Mouse (Mus musculus) cortical plate, adult 2 months (tissue): ENCODE measurements around the gene Dennd5b. TPM values are rescaled to one million over a fixed set of nuclear protein-coding genes. Genes with fewer than 3 reads are reported as not detected.

Experiments
- H3K27ac ChIP-seq: fragments of 200-500 bp; 2 replicates; pipeline ENCODE4 v1.5.1; 2012; ENCODE audit warnings: low read length, control low read depth, inconsistent platforms; ENCODE audit not compliant: insufficient read depth
- H3K4me1 ChIP-seq: fragments of 200-500 bp; 2 replicates; pipeline ENCODE4 v1.6.1; 2011; ENCODE audit warnings: low read length; ENCODE audit not compliant: control insufficient read depth, insufficient read depth
- H3K4me3 ChIP-seq: fragments of 200-500 bp; 2 replicates; pipeline ENCODE4 v1.5.1; 2011; ENCODE audit warnings: mild to moderate bottlenecking, low read length, control low read depth; ENCODE audit not compliant: insufficient read depth
- CTCF ChIP-seq: fragments of 200-500 bp; IDR thresholded peaks from 2 replicates; pipeline ENCODE4 v1.5.1; 2011; ENCODE audit warnings: mild to moderate bottlenecking, control low read depth, low read length; ENCODE audit not compliant: insufficient read depth; ENCODE audit errors: extremely low read depth
- POLR2A ChIP-seq: fragments of 200-500 bp; IDR thresholded peaks from 2 replicates; pipeline ENCODE4 v1.6.1; 2011; ENCODE audit warnings: mild to moderate bottlenecking, low read length, control low read depth; ENCODE audit not compliant: insufficient read depth; ENCODE audit errors: extremely low read depth
- polyA plus RNA-seq: library from polyadenylated mRNA; depleted of rRNA; stranded (reverse); fragments of >200 nt; gene quantifications from 2 replicates; pipeline ENCODE4 v1.2.3, GENCODE M21; 2012

Gene Dennd5b
- polyA plus RNA-seq, 1 experiment = 20.6 TPM

GRCm38 (mm10) chr6:148986003-148986402 lies 115.5 kb downstream of the Dennd5b start:
- Histone ChIP-seq H3K4me3 (no peak overlapping the region), H3K27ac (no peak overlapping the region), H3K4me1 (no peaks in the 10 kb centered on the region)
- TF ChIP-seq POLR2A (no peak), CTCF (no peak)

GRCm38 (mm10) chr6:148980495-148980894 lies 121.0 kb downstream of the Dennd5b start:
- Histone ChIP-seq H3K4me3 (no peak overlapping the region), H3K4me1 (no peaks in the 10 kb centered on the region), H3K27ac (no peak overlapping the region)
- no peak for TF ChIP-seq POLR2A
- TF ChIP-seq CTCF = no peak

- TF ChIP-seq CTCF (no peak), POLR2A (no peak)
- H3K4me1 ChIP-seq = no peaks in the 10 kb centered on the region
- no peak overlapping the region for H3K27ac ChIP-seq
- H3K4me3 ChIP-seq = no peak overlapping the region
Measured at GRCm38 (mm10) chr6:148975096-148975495, 126.4 kb downstream of the Dennd5b start.

GRCm38 (mm10) chr6:148972891-148973290 lies 128.6 kb downstream of the Dennd5b start:
- TF ChIP-seq POLR2A (no peak), CTCF (no peak)
- Histone ChIP-seq H3K27ac (no peak overlapping the region), H3K4me3 (no peak overlapping the region), H3K4me1 (no peaks in the 10 kb centered on the region)

- Histone ChIP-seq H3K4me1 (no peaks in the 10 kb centered on the region), H3K4me3 (no peak overlapping the region), H3K27ac (no peak overlapping the region)
- TF ChIP-seq POLR2A (no peak), CTCF (no peak)
Measured at GRCm38 (mm10) chr6:148972059-148972848, 129.2 kb downstream of the Dennd5b start.

GRCm38 (mm10) chr6:148971385-148971940 lies 130.0 kb downstream of the Dennd5b start:
- no peak overlapping the region for H3K27ac ChIP-seq
- no peak for TF ChIP-seq POLR2A
- no peak for TF ChIP-seq CTCF
- no peak overlapping the region for H3K4me3 ChIP-seq
- H3K4me1 ChIP-seq = no peaks in the 10 kb centered on the region

- H3K27ac ChIP-seq = no peak overlapping the region
- no peak for TF ChIP-seq POLR2A
- no peak for TF ChIP-seq CTCF
- no peak overlapping the region for H3K4me3 ChIP-seq
- no peaks in the 10 kb centered on the region for H3K4me1 ChIP-seq
Measured at GRCm38 (mm10) chr6:148961285-148961684, 140.2 kb downstream of the Dennd5b start.

- Histone ChIP-seq H3K4me1 (no peaks in the 10 kb centered on the region), H3K4me3 (no peak overlapping the region), H3K27ac (no peak overlapping the region)
- TF ChIP-seq CTCF (no peak), POLR2A (no peak)
Measured at GRCm38 (mm10) chr6:148959540-148960238, 141.8 kb downstream of the Dennd5b start.

- TF ChIP-seq CTCF (no peak), POLR2A (no peak)
- Histone ChIP-seq H3K27ac (no peak overlapping the region), H3K4me3 (no peak overlapping the region), H3K4me1 (no peaks in the 10 kb centered on the region)
Measured at GRCm38 (mm10) chr6:148958712-148959111, 142.8 kb downstream of the Dennd5b start.
